Mouse (Mus musculus): Measurements from ENCODE around the gene 4930595D18Rik. TPM values are rescaled to one million over a fixed set of nuclear protein-coding genes. Genes with fewer than 3 reads are reported as not detected.

4930595D18Rik gene
- total RNA-seq (2014; fragmentation: Nextera tagmentation) (not detected in 2 replicates), total RNA-seq (2017) (0.16 TPM in 1 of 2 replicates, not detected in the other), polyA plus RNA-seq (2012) (not detected in 2 replicates)

- no peaks in the 10 kb centered on the region for H3K4me1 ChIP-seq (ENCODE audit: insufficient read depth, low read depth, low read length)
- DNase-seq (ENCODE audit: low spot score), result no peak
- ATAC-seq (ENCODE audit: extremely low read depth, insufficient number of reproducible peaks, low FRiP score, poor library complexity, severe bottlenecking), result no peak
- peaks cover 20% of the 10 kb centered on the region for H3K27me3 ChIP-seq (ENCODE audit: insufficient read depth, low read length)
- H3K36me3 ChIP-seq (replicated peaks), result no peaks in the 10 kb centered on the region
- no peak within 1 kb of the TSS for H3K4me3 ChIP-seq (ENCODE audit: low read depth, low read length)
- no peak for TF ChIP-seq TAL1 (conservative IDR thresholded peaks at IDR 0.05; ENCODE audit: low read depth, low read length)
- no peak for TF ChIP-seq GATA2 (IDR thresholded peaks at IDR 0.05; ENCODE audit: borderline replicate concordance, low read depth, low read length)
- no peak for TF ChIP-seq POLR2AphosphoS5 (IDR thresholded peaks at IDR 0.05; ENCODE audit: insufficient replicate concordance, low read depth, low read length)
- TF ChIP-seq CTCF (IDR thresholded peaks at IDR 0.05; ENCODE audit: low read depth, low read length), result no peak
- no peaks in the 10 kb centered on the region for H3K9me3 ChIP-seq (replicated peaks)
Observed at GRCm38 (mm10) chr12:111184476-111184875, at the start of gene 4930595D18Rik. 4930595D18Rik (minus strand) TSS chr12:111184491.

GRCm38 (mm10) chr12:111233798-111234197, 49.5 kb upstream of the 4930595D18Rik start:
- Histone ChIP-seq H3K36me3 (replicated peaks) (no peaks in the 10 kb centered on the region), H3K9me3 (replicated peaks) (no peaks in the 10 kb centered on the region), H3K4me3 (ENCODE audit: low read depth, low read length) (no peak overlapping the region), H3K4me1 (ENCODE audit: insufficient read depth, low read depth, low read length) (no peaks in the 10 kb centered on the region), H3K27me3 (ENCODE audit: insufficient read depth, low read length) (peaks cover 23% of the 10 kb centered on the region)
- DNase-seq (ENCODE audit: low spot score), result no peak
- no peak for ATAC-seq (ENCODE audit: extremely low read depth, insufficient number of reproducible peaks, low FRiP score, poor library complexity, severe bottlenecking)
- TF ChIP-seq POLR2AphosphoS5 (IDR thresholded peaks at IDR 0.05; ENCODE audit: insufficient replicate concordance, low read depth, low read length) (no peak), GATA1 (IDR thresholded peaks at IDR 0.05; ENCODE audit: borderline replicate concordance, low read length) (no peak), CTCF (IDR thresholded peaks at IDR 0.05; ENCODE audit: low read depth, low read length) (no peak), GATA2 (IDR thresholded peaks at IDR 0.05; ENCODE audit: borderline replicate concordance, low read depth, low read length) (no peak), TAL1 (conservative IDR thresholded peaks at IDR 0.05; ENCODE audit: low read depth, low read length) (no peak)

GRCm38 (mm10) chr12:111230793-111231192, 46.5 kb upstream of the 4930595D18Rik start:
- Histone ChIP-seq H3K4me1 (ENCODE audit: insufficient read depth, low read depth, low read length) (no peaks in the 10 kb centered on the region), H3K36me3 (replicated peaks) (no peaks in the 10 kb centered on the region), H3K27me3 (ENCODE audit: insufficient read depth, low read length) (peaks cover 22% of the 10 kb centered on the region), H3K9me3 (replicated peaks) (no peaks in the 10 kb centered on the region), H3K4me3 (ENCODE audit: low read depth, low read length) (no peak overlapping the region)
- no peak for DNase-seq (ENCODE audit: low spot score)
- ATAC-seq (ENCODE audit: extremely low read depth, insufficient number of reproducible peaks, low FRiP score, poor library complexity, severe bottlenecking), result no peak
- TF ChIP-seq GATA2 (IDR thresholded peaks at IDR 0.05; ENCODE audit: borderline replicate concordance, low read depth, low read length) (no peak), GATA1 (IDR thresholded peaks at IDR 0.05; ENCODE audit: borderline replicate concordance, low read length) (no peak), POLR2AphosphoS5 (IDR thresholded peaks at IDR 0.05; ENCODE audit: insufficient replicate concordance, low read depth, low read length) (no peak), CTCF (IDR thresholded peaks at IDR 0.05; ENCODE audit: low read depth, low read length) (no peak), TAL1 (conservative IDR thresholded peaks at IDR 0.05; ENCODE audit: low read depth, low read length) (no peak)

- DNase-seq (ENCODE audit: low spot score) (no peak), ATAC-seq (ENCODE audit: extremely low read depth, insufficient number of reproducible peaks, low FRiP score, poor library complexity, severe bottlenecking) (no peak)
- Histone ChIP-seq H3K27me3 (ENCODE audit: insufficient read depth, low read length) (peaks cover 22% of the 10 kb centered on the region), H3K9me3 (replicated peaks) (no peaks in the 10 kb centered on the region), H3K4me3 (ENCODE audit: low read depth, low read length) (no peak overlapping the region), H3K36me3 (replicated peaks) (no peaks in the 10 kb centered on the region), H3K4me1 (ENCODE audit: insufficient read depth, low read depth, low read length) (no peaks in the 10 kb centered on the region)
- TF ChIP-seq GATA1 (IDR thresholded peaks at IDR 0.05; ENCODE audit: borderline replicate concordance, low read length), result no peak
- no peak for TF ChIP-seq POLR2AphosphoS5 (IDR thresholded peaks at IDR 0.05; ENCODE audit: insufficient replicate concordance, low read depth, low read length)
- TF ChIP-seq TAL1 (conservative IDR thresholded peaks at IDR 0.05; ENCODE audit: low read depth, low read length), result no peak
- TF ChIP-seq GATA2 (IDR thresholded peaks at IDR 0.05; ENCODE audit: borderline replicate concordance, low read depth, low read length), result no peak
- TF ChIP-seq CTCF (IDR thresholded peaks at IDR 0.05; ENCODE audit: low read depth, low read length), result no peak
Observed at GRCm38 (mm10) chr12:111228488-111228887, 44.2 kb upstream of the 4930595D18Rik start.

GRCm38 (mm10) chr12:111227410-111227809, 43.1 kb upstream of the 4930595D18Rik start:
- no peak for ATAC-seq (ENCODE audit: extremely low read depth, insufficient number of reproducible peaks, low FRiP score, poor library complexity, severe bottlenecking)
- TF ChIP-seq POLR2AphosphoS5 (IDR thresholded peaks at IDR 0.05; ENCODE audit: insufficient replicate concordance, low read depth, low read length), result no peak
- TF ChIP-seq GATA1 (IDR thresholded peaks at IDR 0.05; ENCODE audit: borderline replicate concordance, low read length), result no peak
- Histone ChIP-seq H3K4me1 (ENCODE audit: insufficient read depth, low read depth, low read length) (no peaks in the 10 kb centered on the region), H3K9me3 (replicated peaks) (0 out of 2 replicates have a peak, but pooled peaks cover 2% of the 10 kb centered on the region), H3K36me3 (replicated peaks) (no peaks in the 10 kb centered on the region), H3K27me3 (ENCODE audit: insufficient read depth, low read length) (peaks cover 21% of the 10 kb centered on the region), H3K4me3 (ENCODE audit: low read depth, low read length) (no peak overlapping the region)
- DNase-seq (ENCODE audit: low spot score), result no peak

GRCm38 (mm10) chr12:111225197-111225780, 41.0 kb upstream of the 4930595D18Rik start:
- H3K4me3 ChIP-seq (ENCODE audit: low read depth, low read length), result no peak overlapping the region
- no peak for TF ChIP-seq GATA2 (IDR thresholded peaks at IDR 0.05; ENCODE audit: borderline replicate concordance, low read depth, low read length)
- TF ChIP-seq CTCF (IDR thresholded peaks at IDR 0.05; ENCODE audit: low read depth, low read length), result no peak
- no peak for TF ChIP-seq TAL1 (conservative IDR thresholded peaks at IDR 0.05; ENCODE audit: low read depth, low read length)
- TF ChIP-seq GATA1 (IDR thresholded peaks at IDR 0.05; ENCODE audit: borderline replicate concordance, low read length), result no peak
- no peak for TF ChIP-seq POLR2AphosphoS5 (IDR thresholded peaks at IDR 0.05; ENCODE audit: insufficient replicate concordance, low read depth, low read length)
- H3K9me3 ChIP-seq (replicated peaks), result 0 out of 2 replicates have a peak, but pooled peaks cover 2% of the 10 kb centered on the region
- peaks cover 18% of the 10 kb centered on the region for H3K27me3 ChIP-seq (ENCODE audit: insufficient read depth, low read length)
- no peaks in the 10 kb centered on the region for H3K36me3 ChIP-seq (replicated peaks)
- DNase-seq (ENCODE audit: low spot score) (no peak), ATAC-seq (ENCODE audit: extremely low read depth, insufficient number of reproducible peaks, low FRiP score, poor library complexity, severe bottlenecking) (no peak)
- no peaks in the 10 kb centered on the region for H3K4me1 ChIP-seq (ENCODE audit: insufficient read depth, low read depth, low read length)
